Mouse (Mus musculus) heart, postnatal 0 days (tissue): ENCODE data around the gene Adad2.

Source experiments
- CTCF ChIP-seq: IDR thresholded peaks from 2 replicates; pipeline ENCODE4 v1.5.1; 2016; ENCODE audit warnings: antibody characterized with exemption, control low read depth, low read depth
- EP300 ChIP-seq: IDR thresholded peaks from 2 replicates; pipeline ENCODE4 v1.6.1; 2016; ENCODE audit warnings: antibody characterized with exemption, low read depth

GRCm38 (mm10) chr8:119579096-119579495 lies 33.5 kb upstream of the Adad2 start:
- TF ChIP-seq CTCF (no peak), EP300 (no peak)
